Mouse (Mus musculus): ENCODE results near the gene Ccdc65. TPM values are rescaled to one million over a fixed set of nuclear protein-coding genes. Genes with fewer than 3 reads are reported as not detected.

Gene Ccdc65
- polyA plus RNA-seq, 1 experiment from 2014 or later: 0.28 TPM

DNA sequence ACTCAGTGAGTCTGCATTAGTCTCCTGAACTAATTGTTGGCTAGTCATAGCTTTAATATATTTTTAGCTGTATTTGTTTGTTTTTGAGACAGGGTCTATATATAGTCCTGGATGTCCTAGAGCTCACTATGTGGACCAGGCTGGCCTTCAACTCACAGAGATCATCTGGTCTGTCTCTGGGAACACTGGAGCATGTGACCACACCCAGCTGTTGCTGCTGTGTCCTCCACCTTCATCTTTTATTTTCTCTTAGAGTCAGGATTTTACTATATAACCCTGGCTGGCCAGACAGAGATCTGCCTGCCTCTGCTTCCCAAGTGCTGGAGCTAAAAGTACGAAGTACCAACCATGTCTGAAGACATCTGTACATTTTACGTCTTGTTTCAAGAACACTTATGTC is 41.1 kb downstream of the Ccdc65 start:
- no peak overlapping the region for H3K27ac ChIP-seq (ENCODE audit: low read depth)

GRCm38 (mm10) chr15:98753021-98753423 is 45.0 kb downstream of the Ccdc65 start:
- H3K4me3 ChIP-seq (ENCODE audit: low read depth, low read length): no peak overlapping the region
- no peak for ATAC-seq (ENCODE audit: insufficient read depth)
- WGBS: 65% methylated on average over 8 of the region's 8 CpGs
- H3K9ac ChIP-seq: no peak overlapping the region
- no peak overlapping the region for H3K27ac ChIP-seq (ENCODE audit: low read depth)
- no peak for TF ChIP-seq CTCF (IDR thresholded peaks at IDR 0.05; ENCODE audit: low read depth)
- DNase-seq: no peak
- no peak overlapping the region for H3K4me2 ChIP-seq
- peaks cover 5% of the 10 kb centered on the region; the same call in 1 of the 2 replicates for H3K36me3 ChIP-seq (ENCODE audit: insufficient read depth)
- no peaks in the 10 kb centered on the region for H3K4me1 ChIP-seq (ENCODE audit: insufficient read depth)
- no peaks in the 10 kb centered on the region for H3K27me3 ChIP-seq (ENCODE audit: insufficient read depth, low read length)
- no peaks in the 10 kb centered on the region for H3K9me3 ChIP-seq (ENCODE audit: low read depth, low read length)

More for the DNA sequence above, 41.1 kb downstream of the Ccdc65 start:
- H3K4me3 ChIP-seq (ENCODE audit: low read depth, low read length): no peak overlapping the region
- no peak for DNase-seq
- TF ChIP-seq CTCF (IDR thresholded peaks at IDR 0.05; ENCODE audit: low read depth): no peak
- no peak overlapping the region for H3K4me2 ChIP-seq
- no peaks in the 10 kb centered on the region for H3K27me3 ChIP-seq (ENCODE audit: insufficient read depth, low read length)
- H3K36me3 ChIP-seq (ENCODE audit: insufficient read depth): peaks cover 2% of the 10 kb centered on the region; the same call in 1 of the 2 replicates
- H3K9ac ChIP-seq: no peak overlapping the region
- no peaks in the 10 kb centered on the region for H3K9me3 ChIP-seq (ENCODE audit: low read depth, low read length)
- WGBS: 90% methylated on average over 2 of the region's 2 CpGs
- no peak for ATAC-seq (ENCODE audit: insufficient read depth)
- no peaks in the 10 kb centered on the region for H3K4me1 ChIP-seq (ENCODE audit: insufficient read depth)

DNA sequence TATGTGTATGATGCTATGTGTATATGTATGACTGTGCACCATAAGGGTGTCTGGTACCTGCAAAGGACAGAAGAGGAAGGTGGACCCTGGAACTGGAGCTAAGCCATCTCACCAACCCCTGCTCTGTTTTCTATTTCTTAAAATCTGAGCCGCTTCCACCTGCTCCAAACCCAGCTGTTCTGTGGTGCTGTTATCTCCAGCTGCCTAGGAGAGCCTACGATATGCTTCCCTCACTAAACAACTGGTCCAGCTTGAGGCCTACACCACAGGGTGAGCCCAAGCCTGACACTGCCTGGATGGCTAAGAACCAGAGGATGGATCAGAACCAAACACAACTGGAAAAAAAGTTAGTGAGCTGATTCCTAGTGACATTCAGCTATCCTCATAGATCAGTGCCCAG is 46.1 kb downstream of the Ccdc65 start:
- Histone ChIP-seq H3K4me3 (ENCODE audit: low read depth, low read length) (no peak overlapping the region), H3K4me2 (no peak overlapping the region), H3K9ac (no peak overlapping the region), H3K4me1 (ENCODE audit: insufficient read depth) (no peaks in the 10 kb centered on the region), H3K27me3 (ENCODE audit: insufficient read depth, low read length) (no peaks in the 10 kb centered on the region), H3K36me3 (ENCODE audit: insufficient read depth) (peaks cover 6% of the 10 kb centered on the region; the same call in 1 of the 2 replicates), H3K27ac (ENCODE audit: low read depth) (no peak overlapping the region), H3K9me3 (ENCODE audit: low read depth, low read length) (no peaks in the 10 kb centered on the region)
- no peak for ATAC-seq (ENCODE audit: insufficient read depth)
- TF ChIP-seq CTCF (IDR thresholded peaks at IDR 0.05; ENCODE audit: low read depth): no peak
- 76% methylated on average over 2 of the region's 2 CpGs for WGBS
- DNase-seq: no peak

DNA sequence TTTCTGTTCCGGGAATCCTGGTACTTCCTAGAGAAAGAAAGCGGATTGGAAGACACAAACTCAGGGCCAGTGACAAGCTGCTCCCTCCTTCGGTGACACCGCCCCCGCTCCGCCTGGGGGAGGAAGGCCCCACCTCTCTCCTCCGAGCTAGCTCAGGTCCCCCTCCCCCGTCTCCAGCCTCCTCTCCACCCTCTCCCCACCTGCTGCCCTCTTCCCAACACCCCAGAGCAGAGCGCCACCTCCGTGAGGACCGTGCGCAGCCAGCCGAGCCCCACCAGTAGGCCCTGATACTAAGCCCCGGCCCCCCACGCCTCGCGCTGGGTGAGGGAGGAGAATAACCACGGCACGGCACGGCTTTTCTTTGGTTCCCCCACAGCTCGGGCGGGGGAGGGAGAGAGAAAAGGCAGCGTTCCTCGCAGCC is 54.2 kb downstream of the Ccdc65 start:
- Histone ChIP-seq H3K9me3 (ENCODE audit: low read depth, low read length) (no peaks in the 10 kb centered on the region), H3K4me3 (ENCODE audit: low read depth, low read length) (peak overlapping the region; percentile 99), H3K4me2 (peak overlapping the region; percentile 91), H3K9ac (peak overlapping the region; percentile 83), H3K4me1 (ENCODE audit: insufficient read depth) (no peaks in the 10 kb centered on the region; the same call in 1 of the 2 replicates), H3K27ac (ENCODE audit: low read depth) (peak overlapping the region; percentile 80; the same call in 1 of the 2 replicates), H3K27me3 (ENCODE audit: insufficient read depth, low read length) (no peaks in the 10 kb centered on the region), H3K36me3 (ENCODE audit: insufficient read depth) (peaks cover 20% of the 10 kb centered on the region; the same call in 1 of the 2 replicates)
- WGBS: under 1% methylated on average over 21 of the region's 24 CpGs
- DNase-seq: peak; percentile 80
- peak; percentile 82 for ATAC-seq (ENCODE audit: insufficient read depth)
- peak; percentile 38 for TF ChIP-seq CTCF (IDR thresholded peaks at IDR 0.05; ENCODE audit: low read depth)

DNA sequence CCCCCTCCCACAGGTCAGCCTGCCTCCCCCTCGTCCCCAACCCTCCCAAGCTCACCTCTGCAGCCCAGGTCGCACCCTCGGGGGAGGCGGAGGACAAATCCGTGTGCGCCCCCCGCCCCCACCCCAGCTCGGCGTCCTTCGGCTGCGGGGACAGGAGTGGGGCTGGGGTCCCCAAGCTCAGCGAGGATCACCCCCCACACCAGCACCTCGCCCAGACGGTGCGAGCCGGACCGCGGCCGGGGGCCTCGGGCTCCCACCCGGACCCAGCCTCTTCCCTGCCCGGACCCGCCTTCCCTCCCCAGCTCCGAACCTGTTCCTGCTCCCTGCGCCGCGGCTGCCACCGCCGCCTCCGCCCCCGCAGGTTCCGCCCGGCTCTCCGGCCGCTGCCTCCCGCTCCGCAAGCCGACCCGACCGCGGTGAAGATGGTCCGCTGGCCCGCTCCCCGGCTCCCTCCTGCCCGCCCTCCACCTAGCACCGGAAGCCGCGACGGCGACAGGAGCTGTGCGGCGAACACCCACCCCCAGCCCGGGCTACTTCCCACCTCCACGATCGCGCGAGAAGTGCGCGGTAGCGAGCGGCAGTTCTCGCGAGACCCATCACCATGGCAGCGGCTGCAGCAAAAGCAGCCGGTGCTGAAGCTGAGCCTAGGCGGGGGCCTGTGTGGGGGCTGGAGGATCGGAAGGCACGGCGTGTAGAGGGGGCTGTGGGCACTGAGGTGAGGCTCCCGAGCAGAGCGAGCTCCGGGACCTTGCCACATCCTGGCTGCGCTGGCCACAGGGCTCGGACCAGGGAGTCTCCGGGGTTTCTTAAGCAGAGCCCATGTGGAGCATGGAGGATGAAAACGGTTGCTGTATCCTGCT is 54.9 kb downstream of the Ccdc65 start, which contains the start of gene Arf3:
Arf3 (minus strand) TSS at position 545 of the 860 bp plus-strand sequence.
- no peak; the same call in 1 of the 2 replicates for TF ChIP-seq CTCF (IDR thresholded peaks at IDR 0.05; ENCODE audit: low read depth)
- Histone ChIP-seq H3K36me3 (ENCODE audit: insufficient read depth) (peaks cover 18% of the 10 kb centered on the region; the same call in 1 of the 2 replicates), H3K27me3 (ENCODE audit: insufficient read depth, low read length) (no peaks in the 10 kb centered on the region), H3K9me3 (ENCODE audit: low read depth, low read length) (no peaks in the 10 kb centered on the region), H3K27ac (ENCODE audit: low read depth) (peak within 1 kb of the TSS; percentile 80; the same call in 1 of the 2 replicates), H3K4me2 (peak within 1 kb of the TSS; percentile 91), H3K4me1 (ENCODE audit: insufficient read depth) (no peaks in the 10 kb centered on the region; the same call in 1 of the 2 replicates), H3K4me3 (ENCODE audit: low read depth, low read length) (peak within 1 kb of the TSS; percentile 99), H3K9ac (peak within 1 kb of the TSS; percentile 83)
- under 1% methylated on average over 71 of the region's 76 CpGs for WGBS
- peak; percentile 97 for DNase-seq
- peak; percentile 96 for ATAC-seq (ENCODE audit: insufficient read depth)

DNA sequence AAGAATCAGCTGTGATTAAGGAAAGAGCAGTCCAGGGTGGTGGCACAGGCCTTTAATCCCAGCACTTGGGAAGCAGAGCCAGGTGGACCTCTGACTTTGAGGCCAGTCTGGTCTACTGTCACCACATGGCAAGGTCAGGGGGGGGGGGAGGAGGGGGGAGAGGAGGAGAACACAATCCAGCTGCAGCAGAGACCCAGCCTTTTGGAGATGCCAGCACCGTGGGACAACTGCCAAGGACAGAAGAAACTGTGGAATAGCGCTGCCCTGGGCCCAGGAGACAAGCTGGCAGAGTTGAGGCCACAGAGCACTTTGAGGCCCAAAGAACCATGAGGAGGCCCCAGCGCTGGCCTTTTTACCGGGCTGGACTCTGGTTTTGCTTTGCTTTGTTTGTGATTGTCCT is 57.9 kb downstream of the Ccdc65 start:
- WGBS: 60% methylated on average over 4 of the region's 4 CpGs
- no peaks in the 10 kb centered on the region; the same call in 1 of the 2 replicates for H3K27me3 ChIP-seq (ENCODE audit: insufficient read depth, low read length)
- ATAC-seq (ENCODE audit: insufficient read depth) (no peak), DNase-seq (no peak)
- H3K9me3 ChIP-seq (ENCODE audit: low read depth, low read length): no peaks in the 10 kb centered on the region
- no peak overlapping the region for H3K4me3 ChIP-seq (ENCODE audit: low read depth, low read length)
- H3K27ac ChIP-seq (ENCODE audit: low read depth): no peak overlapping the region
- no peaks in the 10 kb centered on the region for H3K36me3 ChIP-seq (ENCODE audit: insufficient read depth)
- no peak overlapping the region for H3K9ac ChIP-seq
- H3K4me2 ChIP-seq: no peak overlapping the region
- no peak for TF ChIP-seq CTCF (IDR thresholded peaks at IDR 0.05; ENCODE audit: low read depth)
- no peaks in the 10 kb centered on the region; the same call in 1 of the 2 replicates for H3K4me1 ChIP-seq (ENCODE audit: insufficient read depth)

- no peaks in the 10 kb centered on the region for H3K36me3 ChIP-seq (ENCODE audit: insufficient read depth)
- no peak for DNase-seq
- no peak for ATAC-seq (ENCODE audit: insufficient read depth)
- H3K4me3 ChIP-seq (ENCODE audit: low read depth, low read length): no peak overlapping the region
- no peak overlapping the region for H3K27ac ChIP-seq (ENCODE audit: low read depth)
- WGBS: 30% methylated on average over 5 of the region's 5 CpGs
- H3K4me2 ChIP-seq: no peak overlapping the region
- H3K27me3 ChIP-seq (ENCODE audit: insufficient read depth, low read length): peaks cover 23% of the 10 kb centered on the region
- no peak for TF ChIP-seq CTCF (IDR thresholded peaks at IDR 0.05; ENCODE audit: low read depth)
- no peaks in the 10 kb centered on the region for H3K9me3 ChIP-seq (ENCODE audit: low read depth, low read length)
- peaks cover 3% of the 10 kb centered on the region; the same call in 1 of the 2 replicates for H3K4me1 ChIP-seq (ENCODE audit: insufficient read depth)
- H3K9ac ChIP-seq: no peak overlapping the region
These were observed 60.3 kb downstream of the Ccdc65 start for GRCm38 (mm10) chr15:98768259-98768658.
